In genomic region chr15:8967573-8968228, GRCm38 (mm10) we compare ENCODE assay signal across 9 mouse cellular contexts. TPM values are rescaled to one million over a fixed set of nuclear protein-coding genes. Genes with fewer than 3 reads are reported as not detected.
DNase-seq lines count a peak whose midpoint lies in the region; ATAC-seq and TF ChIP-seq lines count a peak whose summit lies in the region.
"Had no signal": no experiment of that assay in that cellular context is flagged by ENCODE, and none has a peak within 500 bp of the region (broad histone marks: within the 10 kb centered on the region; RNA-seq: fewer than 3 reads in every experiment).

Ranbp3l (plus strand) TSS chr15:8967949.

- no peak for ATAC-seq in limb, embryonic 12.5 days (ENCODE audit: insufficient number of reproducible peaks, insufficient read depth, low FRiP score, low TSS enrichment, low read depth)
- ATAC-seq in intestine, embryonic 16.5 days: peak; percentile 87
- no peak for ATAC-seq in limb, embryonic 15.5 days (ENCODE audit: insufficient number of reproducible peaks, low FRiP score, low TSS enrichment, low read depth)
- no peak for ATAC-seq in inflammation-experienced regulatory T-cells, adult 6 months

- H3K9ac ChIP-seq in limb, embryonic 12.5 days (replicated peaks): no peak within 1 kb of the TSS
- peak within 1 kb of the TSS; percentile 30; the same call in 1 of the 2 replicates for H3K9ac ChIP-seq in intestine, embryonic 16.5 days (ENCODE audit: low read depth, low read length)
- no peak within 1 kb of the TSS for H3K9ac ChIP-seq in limb, embryonic 15.5 days

- no peaks in the 10 kb centered on the region for H3K4me1 ChIP-seq in limb, embryonic 12.5 days (replicated peaks)
- no peaks in the 10 kb centered on the region for H3K4me1 ChIP-seq in limb, embryonic 10.5 days
- peaks cover 6% of the 10 kb centered on the region; the same call in 1 of the 2 replicates for H3K4me1 ChIP-seq in intestine, embryonic 16.5 days (ENCODE audit: control insufficient read depth, insufficient read depth, low read length)
- no peaks in the 10 kb centered on the region; the same call in 1 of the 2 replicates for H3K4me1 ChIP-seq in limb, embryonic 15.5 days
- peaks cover 6% of the 10 kb centered on the region; the same call in 1 of the 2 replicates for H3K4me1 ChIP-seq in olfactory bulb, adult 2 months (ENCODE audit: control insufficient read depth, insufficient read depth, low read length)

- TF ChIP-seq CTCF in olfactory bulb, adult 2 months (IDR thresholded peaks at IDR 0.05; ENCODE audit: insufficient read depth, low read depth, low read length): no peak

- no peaks in the 10 kb centered on the region for H3K27me3 ChIP-seq in limb, embryonic 12.5 days
- H3K27me3 ChIP-seq in limb, embryonic 10.5 days (ENCODE audit: low read depth, poor library complexity, severe bottlenecking): no peaks in the 10 kb centered on the region
- H3K27me3 ChIP-seq in intestine, embryonic 16.5 days (replicated peaks; ENCODE audit: control insufficient read depth, insufficient read depth, low read length): no peaks in the 10 kb centered on the region
- no peaks in the 10 kb centered on the region for H3K27me3 ChIP-seq in limb, embryonic 15.5 days

- no peak within 1 kb of the TSS for H3K4me3 ChIP-seq in limb, embryonic 12.5 days (replicated peaks)
- no peak within 1 kb of the TSS for H3K4me3 ChIP-seq in limb, embryonic 10.5 days
- H3K4me3 ChIP-seq in intestine, embryonic 16.5 days (ENCODE audit: low read length): peak within 1 kb of the TSS; percentile 37
- peak within 1 kb of the TSS; percentile 11; the same call in 1 of the 2 replicates for H3K4me3 ChIP-seq in limb, embryonic 15.5 days
- H3K4me3 ChIP-seq in olfactory bulb, adult 2 months (ENCODE audit: insufficient read depth, low read depth, low read length): peak within 1 kb of the TSS; percentile 33

- WGBS in limb, embryonic 12.5 days: 70% methylated on average over 18 of the region's 18 CpGs
- 75% methylated on average over 18 of the region's 18 CpGs for whole genome bisulfite sequencing in limb, embryonic 10.5 days
- WGBS in intestine, embryonic 16.5 days: 20% methylated on average over 18 of the region's 18 CpGs
- WGBS in limb, embryonic 15.5 days: 52% methylated on average over 18 of the region's 18 CpGs
- 6% methylated on average over 18 of the region's 18 CpGs for WGBS in olfactory bulb, adult 2 months

- 0 out of 2 replicates have a peak within 1 kb of the TSS, but pooled peaks have one; percentile 8 for H3K4me2 ChIP-seq in limb, embryonic 12.5 days
- H3K4me2 ChIP-seq in intestine, embryonic 16.5 days (ENCODE audit: low read depth, low read length): peak within 1 kb of the TSS; percentile 67
- peak within 1 kb of the TSS; percentile 31 for H3K4me2 ChIP-seq in limb, embryonic 15.5 days

- H3K27ac ChIP-seq in limb, embryonic 12.5 days: no peak within 1 kb of the TSS
- no peak within 1 kb of the TSS for H3K27ac ChIP-seq in limb, embryonic 10.5 days
- no peak within 1 kb of the TSS for H3K27ac ChIP-seq in intestine, embryonic 16.5 days (ENCODE audit: low read length)
- 0 out of 2 replicates have a peak within 1 kb of the TSS, but pooled peaks have one; percentile 27 for H3K27ac ChIP-seq in limb, embryonic 15.5 days
- 0 out of 2 replicates have a peak within 1 kb of the TSS, but pooled peaks have one; percentile 15 for H3K27ac ChIP-seq in olfactory bulb, adult 2 months (ENCODE audit: insufficient read depth, low read depth, low read length)

- no peaks in the 10 kb centered on the region for H3K36me3 ChIP-seq in limb, embryonic 12.5 days
- no peaks in the 10 kb centered on the region for H3K36me3 ChIP-seq in limb, embryonic 10.5 days
- no peaks in the 10 kb centered on the region for H3K36me3 ChIP-seq in intestine, embryonic 16.5 days (ENCODE audit: control insufficient read depth, insufficient read depth, low read length)
- no peaks in the 10 kb centered on the region for H3K36me3 ChIP-seq in limb, embryonic 15.5 days

- H3K9me3 ChIP-seq in limb, embryonic 12.5 days: no peaks in the 10 kb centered on the region
- H3K9me3 ChIP-seq in limb, embryonic 10.5 days (replicated peaks): no peaks in the 10 kb centered on the region
- H3K9me3 ChIP-seq in intestine, embryonic 16.5 days (ENCODE audit: control insufficient read depth, low read length): no peaks in the 10 kb centered on the region
- no peaks in the 10 kb centered on the region for H3K9me3 ChIP-seq in limb, embryonic 15.5 days

- no peak for DNase-seq in limb, embryonic 10.5 days (ENCODE audit: low spot score)
- DNase-seq in cerebellum, postnatal 10 days: peak; percentile 32 to 46
- DNase-seq in adrenal gland, adult 2 months: no peak

- TF ChIP-seq POLR2A in olfactory bulb, adult 2 months (IDR thresholded peaks at IDR 0.05; ENCODE audit: insufficient read depth, low read depth, low read length): no peak

RNA-seq across cellular contexts. Expression of gene Ranbp3l, which starts in this region (rescaled TPM):
- polyA plus RNA-seq in limb, embryonic 12.5 days (2016; fragmentation: Nextera tagmentation; extraction: Ambion mirVana): not detected in 2 replicates
- not detected in 2 replicates for polyA plus RNA-seq in limb, embryonic 10.5 days (2016; fragmentation: Nextera tagmentation; extraction: Ambion mirVana)
- 0.12 and 0.31 TPM in 2 replicates for polyA plus RNA-seq in intestine, embryonic 16.5 days (2015; fragmentation: Nextera tagmentation; extraction: Ambion mirVana)
- 0.91 and 1.2 TPM in 2 replicates for polyA plus RNA-seq in limb, embryonic 15.5 days (2015; fragmentation: Nextera tagmentation; extraction: Ambion mirVana)
- polyA plus RNA-seq in olfactory bulb, adult 2 months (2012; ENCODE audit: insufficient read depth, insufficient read length, low replicate concordance, missing spikeins): 361 TPM in 1 of 2 replicates, not detected in the other
- polyA plus RNA-seq in inflammation-experienced regulatory T-cells, adult 6 months (2017; shearing (Covaris generic)): under 1 TPM in 2 of 3 experiments, not detected in 1; 0.13 to 0.26 TPM
- not detected for total RNA-seq in adrenal gland, adult 2 months (2021)
- polyA plus RNA-seq in adrenal gland, adult 2 months (2012; rRNA removed): not detected in 2 replicates
- polyA plus RNA-seq: limb, embryonic 11.5 days had no signal

Comparison
In these comparisons a context has a peak if more than half of its experiments do, and no peak if none do; other contexts are left out.
1. H3K27ac ChIP-seq: peak in limb, embryonic 15.5 days (single experiment) and olfactory bulb, adult 2 months (single experiment); none in limb, embryonic 12.5 days (single experiment), limb, embryonic 10.5 days (single experiment) and intestine, embryonic 16.5 days (single experiment).
2. H3K4me3 ChIP-seq: peak in limb, embryonic 15.5 days (single experiment) and olfactory bulb, adult 2 months (single experiment); none in limb, embryonic 12.5 days (single experiment) and limb, embryonic 10.5 days (single experiment).
3. Peak in ATAC-seq, H3K4me3 ChIP-seq, H3K9ac ChIP-seq and H3K4me2 ChIP-seq in intestine, embryonic 16.5 days; RNA of the gene not detected or under 1 TPM.
4. H3K4me2 ChIP-seq: peak in every context shown above with its lines; median percentile 67 in intestine, embryonic 16.5 days; 31 in limb, embryonic 15.5 days; 8 in limb, embryonic 12.5 days.
5. DNase-seq: peak in cerebellum, postnatal 10 days (2 of 2); none in limb, embryonic 10.5 days (single experiment) and adrenal gland, adult 2 months (single experiment).